Mouse (Mus musculus) kidney, embryonic 14.5 days (tissue): ENCODE measurements at regions not wholly inside any gene's neighbourhood (a gene's known extent, or its start where the extent isn't known, plus 50 kb on each side); places are given as distances from the start of the nearest gene placed in this dataset.

Source experiments
- ATAC-seq: fragments of 200-750 bp; cut with Nextera tagmentation; 2 replicates; pipeline ENCODE4 v1.8.0; 2017; ENCODE audit warnings: moderate number of reproducible peaks, mild to moderate bottlenecking, moderate TSS enrichment, moderate library complexity; ENCODE audit not compliant: low FRiP score, low TSS enrichment
- H3K27ac ChIP-seq: fragments of 300-500 bp; sonication (generic); 2 replicates; pipeline ENCODE4 v1.5.1; 2014; ENCODE audit warnings: low read depth, mild to moderate bottlenecking, low read length, moderate library complexity, mixed read lengths
- H3K27me3 ChIP-seq: fragments of 300-500 bp; sonication (generic); 2 replicates; pipeline ENCODE4 v1.6.1; 2014; ENCODE audit warnings: mild to moderate bottlenecking, low read length; ENCODE audit not compliant: control insufficient read depth, insufficient read depth
- H3K36me3 ChIP-seq: fragments of 300-500 bp; sonication (generic); 2 replicates; pipeline ENCODE4 v1.6.1; 2014; ENCODE audit warnings: low read length, mixed read lengths; ENCODE audit not compliant: control insufficient read depth, insufficient read depth
- H3K4me1 ChIP-seq: fragments of 300-500 bp; sonication (generic); 2 replicates; pipeline ENCODE4 v1.6.1; 2014; ENCODE audit warnings: low read length, mixed read lengths; ENCODE audit not compliant: control insufficient read depth, insufficient read depth
- H3K4me2 ChIP-seq: fragments of 300-500 bp; sonication (generic); replicated peaks from 2 replicates; pipeline ENCODE4 v1.6.1; 2014; ENCODE audit warnings: low read depth, mild to moderate bottlenecking, low read length
- H3K4me3 ChIP-seq: fragments of 300-500 bp; sonication (generic); 2 replicates; pipeline ENCODE4 v1.5.1; 2014; ENCODE audit warnings: mild to moderate bottlenecking, low read length
- H3K9ac ChIP-seq: fragments of 300-500 bp; sonication (generic); 2 replicates; pipeline ENCODE4 v1.6.1; 2014; ENCODE audit warnings: low read depth, mild to moderate bottlenecking, low read length, moderate library complexity
- H3K9me3 ChIP-seq: fragments of 300-500 bp; sonication (generic); 2 replicates; pipeline ENCODE4 v1.6.1; 2016; ENCODE audit warnings: low read length; ENCODE audit not compliant: control insufficient read depth
- WGBS: fragments of 180-500 bp; shearing (Covaris S2); extraction: QIAGEN DNeasy Blood & Tissue Kit; methylation state at CpG from one replicate; pipeline ENCODE4 v1.1.7; 2014; 5-methylcytosine and 5-hydroxymethylcytosine counted together

GRCm38 (mm10) chr1:165062813-165063492, 97.6 kb downstream of the Tbx19 start:
- no peak for ATAC-seq
- Histone ChIP-seq H3K36me3 (no peaks in the 10 kb centered on the region), H3K9me3 (no peaks in the 10 kb centered on the region), H3K4me2 (no peak overlapping the region), H3K4me3 (no peak overlapping the region), H3K27ac (no peak overlapping the region), H3K27me3 (no peaks in the 10 kb centered on the region), H3K4me1 (no peaks in the 10 kb centered on the region), H3K9ac (no peak overlapping the region)
- WGBS, result 66% methylated on average over 8 of the region's 8 CpGs

- Histone ChIP-seq H3K27ac (no peak overlapping the region), H3K4me2 (no peak overlapping the region), H3K4me3 (no peak overlapping the region), H3K9me3 (no peaks in the 10 kb centered on the region), H3K4me1 (no peaks in the 10 kb centered on the region), H3K27me3 (no peaks in the 10 kb centered on the region), H3K9ac (no peak overlapping the region), H3K36me3 (no peaks in the 10 kb centered on the region)
- ATAC-seq, result no peak
- WGBS, result 71% methylated on average over 3 of the region's 3 CpGs
Measured at GRCm38 (mm10) chr1:165061420-165061819, 99.2 kb downstream of the Tbx19 start.

GRCm38 (mm10) chr1:165054245-165054644, 106.3 kb downstream of the Tbx19 start:
- no peak for ATAC-seq
- Histone ChIP-seq H3K9ac (no peak overlapping the region), H3K27ac (no peak overlapping the region), H3K9me3 (no peaks in the 10 kb centered on the region), H3K4me3 (no peak overlapping the region), H3K36me3 (no peaks in the 10 kb centered on the region), H3K4me1 (no peaks in the 10 kb centered on the region), H3K4me2 (no peak overlapping the region), H3K27me3 (no peaks in the 10 kb centered on the region)
- WGBS, result 87% methylated on average over 6 of the region's 6 CpGs

GRCm38 (mm10) chr1:165051294-165051693, 109.3 kb downstream of the Tbx19 start:
- no peaks in the 10 kb centered on the region for H3K36me3 ChIP-seq
- no peak overlapping the region for H3K9ac ChIP-seq
- 60% methylated on average over 2 of the region's 2 CpGs for whole genome bisulfite sequencing
- no peak overlapping the region for H3K4me3 ChIP-seq
- no peaks in the 10 kb centered on the region for H3K27me3 ChIP-seq
- H3K9me3 ChIP-seq, result no peaks in the 10 kb centered on the region
- H3K4me1 ChIP-seq, result peaks cover 3% of the 10 kb centered on the region; the same call in 1 of the 2 replicates
- no peak overlapping the region for H3K4me2 ChIP-seq
- no peak overlapping the region for H3K27ac ChIP-seq
- ATAC-seq, result no peak

GRCm38 (mm10) chr1:165050176-165050575, 110.4 kb downstream of the Tbx19 start:
- H3K27me3 ChIP-seq, result no peaks in the 10 kb centered on the region
- no peak overlapping the region for H3K4me3 ChIP-seq
- no peak overlapping the region for H3K9ac ChIP-seq
- no peak overlapping the region for H3K27ac ChIP-seq
- no peaks in the 10 kb centered on the region for H3K9me3 ChIP-seq
- WGBS, result 78% methylated on average over 4 of the region's 4 CpGs
- H3K4me2 ChIP-seq, result no peak overlapping the region
- H3K36me3 ChIP-seq, result no peaks in the 10 kb centered on the region
- no peak for ATAC-seq
- H3K4me1 ChIP-seq, result peaks cover 3% of the 10 kb centered on the region; the same call in 1 of the 2 replicates

- peak; percentile 89 for ATAC-seq
- peaks cover 3% of the 10 kb centered on the region; the same call in 1 of the 2 replicates for H3K4me1 ChIP-seq
- WGBS, result 9% methylated on average over 7 of the region's 7 CpGs
- no peaks in the 10 kb centered on the region for H3K36me3 ChIP-seq
- H3K4me2 ChIP-seq, result no peak overlapping the region
- no peak overlapping the region for H3K27ac ChIP-seq
- no peak overlapping the region for H3K4me3 ChIP-seq
- no peak overlapping the region for H3K9ac ChIP-seq
- H3K27me3 ChIP-seq, result no peaks in the 10 kb centered on the region
- H3K9me3 ChIP-seq, result no peaks in the 10 kb centered on the region
Measured at GRCm38 (mm10) chr1:165046637-165047036, 111.3 kb upstream of the Xcl1 start.

- Histone ChIP-seq H3K27me3 (no peaks in the 10 kb centered on the region), H3K27ac (no peak overlapping the region), H3K4me1 (peaks cover 3% of the 10 kb centered on the region; the same call in 1 of the 2 replicates), H3K36me3 (no peaks in the 10 kb centered on the region), H3K4me3 (no peak overlapping the region), H3K4me2 (no peak overlapping the region), H3K9me3 (no peaks in the 10 kb centered on the region), H3K9ac (no peak overlapping the region)
- WGBS, result 65% methylated on average over 4 of the region's 4 CpGs
- no peak; the same call in 1 of the 2 replicates for ATAC-seq
Measured at GRCm38 (mm10) chr1:165046056-165046455, 110.7 kb upstream of the Xcl1 start.

GRCm38 (mm10) chr1:165043361-165043760, 108.0 kb upstream of the Xcl1 start:
- ATAC-seq, result no peak
- Histone ChIP-seq H3K36me3 (no peaks in the 10 kb centered on the region), H3K4me1 (peaks cover 3% of the 10 kb centered on the region; the same call in 1 of the 2 replicates), H3K27ac (no peak overlapping the region), H3K4me3 (no peak overlapping the region), H3K4me2 (no peak overlapping the region), H3K27me3 (no peaks in the 10 kb centered on the region), H3K9ac (no peak overlapping the region), H3K9me3 (no peaks in the 10 kb centered on the region)
- WGBS, result 39% methylated on average over 3 of the region's 3 CpGs

- Histone ChIP-seq H3K4me3 (no peak overlapping the region), H3K9me3 (no peaks in the 10 kb centered on the region), H3K27me3 (no peaks in the 10 kb centered on the region), H3K9ac (no peak overlapping the region), H3K36me3 (no peaks in the 10 kb centered on the region), H3K4me1 (peaks cover 3% of the 10 kb centered on the region; the same call in 1 of the 2 replicates), H3K4me2 (no peak overlapping the region), H3K27ac (no peak overlapping the region)
- WGBS, result 81% methylated on average over 2 of the region's 2 CpGs
- ATAC-seq, result no peak
Measured at GRCm38 (mm10) chr1:165042105-165042504, 106.8 kb upstream of the Xcl1 start.
